In genomic region chr1:119251741-119252140, GRCm38 (mm10) we compare ENCODE assay signal across 27 mouse cellular contexts.
"Had no signal": no experiment of that assay in that cellular context is flagged by ENCODE, and none has a peak within 500 bp of the region (broad histone marks: within the 10 kb centered on the region; RNA-seq: fewer than 3 reads in every experiment).

No protein-coding gene starts in this region.

- H3K9me3 ChIP-seq: heart, embryonic 13.5 days; heart, embryonic 15.5 days; hindbrain, embryonic 13.5 days; hindbrain, embryonic 15.5 days; kidney, embryonic 15.5 days; limb, embryonic 13.5 days; limb, embryonic 15.5 days; liver, embryonic 12.5 days had no signal

- DNase-seq: gastrocnemius, postnatal 14 days; gastrocnemius, postnatal 36 days; heart, adult 11 months; heart, adult 2 months; heart, postnatal 14 days; heart, postnatal 36 days; kidney, adult 11 months; kidney, adult 2 months; kidney, adult 9 months; kidney, postnatal 14 days; kidney, postnatal 36 days; layer of hippocampus, adult 9-11 months; layer of hippocampus, postnatal 36 days; left cerebral cortex, postnatal 4 days had no signal

- H3K4me2 ChIP-seq: heart, embryonic 11.5 days; heart, embryonic 13.5 days; heart, embryonic 15.5 days; hindbrain, embryonic 13.5 days; hindbrain, embryonic 15.5 days; kidney, embryonic 15.5 days; limb, embryonic 13.5 days; limb, embryonic 15.5 days; liver, embryonic 12.5 days had no signal

- H3K27me3 ChIP-seq: heart, embryonic 13.5 days; heart, embryonic 15.5 days; hindbrain, embryonic 13.5 days; hindbrain, embryonic 15.5 days; kidney, embryonic 15.5 days; limb, embryonic 13.5 days; limb, embryonic 15.5 days; liver, embryonic 12.5 days had no signal

- H3K27ac ChIP-seq: heart, adult 2 months; heart, embryonic 13.5 days; heart, embryonic 15.5 days; hindbrain, embryonic 13.5 days; hindbrain, embryonic 15.5 days; hindbrain, postnatal 0 days; kidney, embryonic 15.5 days; kidney, postnatal 0 days; limb, embryonic 13.5 days; limb, embryonic 15.5 days; liver, embryonic 12.5 days; liver, embryonic 14.5 days had no signal

- H3K9ac ChIP-seq: heart, embryonic 13.5 days; heart, embryonic 15.5 days; hindbrain, embryonic 13.5 days; hindbrain, embryonic 15.5 days; kidney, embryonic 15.5 days; limb, embryonic 13.5 days; limb, embryonic 15.5 days; liver, embryonic 12.5 days; liver, embryonic 14.5 days had no signal

- H3K4me3 ChIP-seq: heart, adult 2 months; heart, embryonic 13.5 days; heart, embryonic 15.5 days; hindbrain, embryonic 13.5 days; hindbrain, embryonic 15.5 days; kidney, embryonic 15.5 days; limb, embryonic 13.5 days; limb, embryonic 15.5 days; liver, embryonic 12.5 days had no signal

- H3K36me3 ChIP-seq: heart, embryonic 13.5 days; heart, embryonic 15.5 days; hindbrain, embryonic 13.5 days; hindbrain, embryonic 15.5 days; kidney, embryonic 15.5 days; limb, embryonic 13.5 days; limb, embryonic 15.5 days; liver, embryonic 12.5 days had no signal

- ATAC-seq: hindbrain, postnatal 0 days; intestine, embryonic 16.5 days; liver, embryonic 12.5 days had no signal

- H3K4me1 ChIP-seq: heart, embryonic 13.5 days; limb, embryonic 13.5 days; liver, embryonic 12.5 days had no signal
